Comparison of ENCODE assay signal across 17 mouse cellular contexts in the genomic region with DNA sequence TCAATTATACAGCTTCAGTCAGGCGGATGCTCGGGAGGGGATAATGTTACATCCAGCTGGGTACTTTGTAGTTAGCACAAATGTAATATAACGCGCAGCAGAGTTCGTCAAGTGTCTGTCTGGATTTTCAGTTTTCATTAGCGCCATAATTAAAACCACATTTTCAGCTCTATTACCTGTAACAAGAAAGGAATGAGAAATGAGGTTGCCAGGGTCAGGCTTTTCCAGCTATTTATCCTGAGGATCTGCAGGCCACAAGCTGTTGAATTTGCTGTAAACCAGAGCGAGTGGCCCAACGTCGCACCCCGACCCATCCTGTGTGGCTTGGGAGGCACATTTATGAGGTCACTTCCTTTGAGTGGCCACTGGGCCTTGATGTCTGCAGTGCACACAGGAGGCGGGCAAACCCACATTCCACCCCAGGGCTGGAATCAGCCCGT. TPM values are rescaled to one million over a fixed set of nuclear protein-coding genes. Genes with fewer than 3 reads are reported as not detected.
DNase-seq lines count a peak whose midpoint lies in the region; ATAC-seq lines count a peak whose summit lies in the region.
"Had no signal": no experiment of that assay in that cellular context is flagged by ENCODE, and none has a peak within 500 bp of the region (broad histone marks: within the 10 kb centered on the region; RNA-seq: fewer than 3 reads in every experiment).

No protein-coding gene starts in this region.

- 0 out of 2 replicates have a peak, but pooled peaks cover 2% of the 10 kb centered on the region for H3K27me3 ChIP-seq in hindbrain, embryonic 10.5 days (ENCODE audit: insufficient read depth, poor library complexity, severe bottlenecking)
- H3K27me3 ChIP-seq in hindbrain, embryonic 16.5 days (replicated peaks; ENCODE audit: control insufficient read depth, insufficient read depth, low read length): no peaks in the 10 kb centered on the region
- no peaks in the 10 kb centered on the region for H3K27me3 ChIP-seq in neural tube, embryonic 11.5 days (ENCODE audit: control insufficient read depth, insufficient read depth, low read length)
- H3K27me3 ChIP-seq: intestine, embryonic 15.5 days had no signal

- WGBS in hindbrain, embryonic 10.5 days: 61% methylated on average over 12 of the region's 12 CpGs
- 58% methylated on average over 12 of the region's 12 CpGs for WGBS in hindbrain, embryonic 16.5 days
- 61% methylated on average over 12 of the region's 12 CpGs for WGBS in neural tube, embryonic 11.5 days

- no peak overlapping the region for H3K4me2 ChIP-seq in hindbrain, embryonic 16.5 days (ENCODE audit: low read length)
- no peak overlapping the region for H3K4me2 ChIP-seq in neural tube, embryonic 11.5 days (ENCODE audit: low read depth)
- H3K4me2 ChIP-seq: heart, embryonic 11.5 days; intestine, embryonic 15.5 days had no signal

- no peaks in the 10 kb centered on the region for H3K9me3 ChIP-seq in hindbrain, embryonic 10.5 days
- H3K9me3 ChIP-seq in hindbrain, embryonic 16.5 days (ENCODE audit: control insufficient read depth, low read length): no peaks in the 10 kb centered on the region
- H3K9me3 ChIP-seq in neural tube, embryonic 11.5 days (ENCODE audit: control insufficient read depth, low read length): no peaks in the 10 kb centered on the region
- H3K9me3 ChIP-seq: intestine, embryonic 15.5 days had no signal

- DNase-seq in hindbrain, embryonic 10.5 days (ENCODE audit: low spot score): peak; percentile 49
- DNase-seq in retina, postnatal 1 day: peak; percentile 18
- no peak for DNase-seq in retina, embryonic 14.5 days (ENCODE audit: low spot score)
- peak; percentile 95 for DNase-seq in hindlimb bud, embryonic 11.5 days (ENCODE audit: extremely low spot score, low read depth, low spot score)
- DNase-seq in neural tube, embryonic 11.5 days (ENCODE audit: low spot score): peak; percentile 43
- no peak for DNase-seq in adrenal gland, adult 18-20 months (ENCODE audit: low spot score in 2 of 2)
- no peak for DNase-seq in urinary bladder, postnatal 4 days (ENCODE audit: low spot score in 2 of 2)
- DNase-seq: B cell, adult 2 months; cerebellum, postnatal 14 days; heart, postnatal 36 days; kidney, postnatal 25 days; liver; lung, adult 18-20 months; lung, postnatal 4 days had no signal

- no peak overlapping the region for H3K9ac ChIP-seq in hindbrain, embryonic 16.5 days (ENCODE audit: low read depth, low read length)
- no peak overlapping the region for H3K9ac ChIP-seq in neural tube, embryonic 11.5 days (ENCODE audit: low read length)
- H3K9ac ChIP-seq: intestine, embryonic 15.5 days had no signal

- peaks cover 7% of the 10 kb centered on the region for H3K4me1 ChIP-seq in hindbrain, embryonic 10.5 days (replicated peaks)
- no peaks in the 10 kb centered on the region for H3K4me1 ChIP-seq in hindbrain, embryonic 16.5 days (ENCODE audit: control insufficient read depth, insufficient read depth, low read depth, low read length)
- H3K4me1 ChIP-seq in neural tube, embryonic 11.5 days (ENCODE audit: control insufficient read depth, insufficient read depth, low read length): no peaks in the 10 kb centered on the region

- ATAC-seq in hindbrain, embryonic 16.5 days: no peak
- no peak for ATAC-seq in neural tube, embryonic 11.5 days (ENCODE audit: insufficient read depth, low FRiP score, low TSS enrichment)
- ATAC-seq: intestine, embryonic 15.5 days had no signal

- H3K4me3 ChIP-seq in hindbrain, embryonic 10.5 days: no peak overlapping the region
- no peak overlapping the region for H3K4me3 ChIP-seq in hindbrain, embryonic 16.5 days (ENCODE audit: low read length)
- no peak overlapping the region for H3K4me3 ChIP-seq in neural tube, embryonic 11.5 days (ENCODE audit: low read depth, low read length)
- H3K4me3 ChIP-seq: intestine, embryonic 15.5 days had no signal

- H3K27ac ChIP-seq in hindbrain, embryonic 10.5 days: no peak overlapping the region
- H3K27ac ChIP-seq in hindbrain, embryonic 16.5 days (ENCODE audit: low read depth, low read length): no peak overlapping the region
- no peak overlapping the region for H3K27ac ChIP-seq in neural tube, embryonic 11.5 days (ENCODE audit: low read depth, low read length)
- H3K27ac ChIP-seq: intestine, embryonic 15.5 days had no signal

- no peaks in the 10 kb centered on the region for H3K36me3 ChIP-seq in hindbrain, embryonic 10.5 days
- no peaks in the 10 kb centered on the region for H3K36me3 ChIP-seq in hindbrain, embryonic 16.5 days (ENCODE audit: control insufficient read depth, insufficient read depth, low read length)
- no peaks in the 10 kb centered on the region for H3K36me3 ChIP-seq in neural tube, embryonic 11.5 days (ENCODE audit: control insufficient read depth, insufficient read depth, low read length)
- H3K36me3 ChIP-seq: intestine, embryonic 15.5 days had no signal

RNA-seq across cellular contexts. Expression of a gene that starts 41.8 kb away (rescaled TPM):
- 46.6 and 47.0 TPM in 2 replicates for polyA plus RNA-seq in hindbrain, embryonic 10.5 days (2016; fragmentation: Nextera tagmentation; extraction: Ambion mirVana)
- 7.8 and 9.5 TPM in 2 replicates for polyA plus RNA-seq in hindbrain, embryonic 16.5 days (2015; fragmentation: Nextera tagmentation; extraction: Ambion mirVana)
- 38.2 and 41.7 TPM in 2 replicates for polyA plus RNA-seq in neural tube, embryonic 11.5 days (2014; fragmentation: Nextera tagmentation; extraction: Ambion mirVana)
- under 1 TPM; 0.53 to 0.67 TPM for total RNA-seq in adrenal gland, adult 18-20 months (2021)

Comparison
In these comparisons a context has a peak if more than half of its experiments do, and no peak if none do; other contexts are left out.
1. DNase-seq: peak in hindbrain, embryonic 10.5 days (single experiment), retina, postnatal 1 day (single experiment), hindlimb bud, embryonic 11.5 days (single experiment) and neural tube, embryonic 11.5 days (single experiment); none in retina, embryonic 14.5 days (single experiment), adrenal gland, adult 18-20 months (0 of 2) and urinary bladder, postnatal 4 days (0 of 2).